Mouse (Mus musculus): ENCODE data around the gene Tubb4b. TPM values are rescaled to one million over a fixed set of nuclear protein-coding genes. Genes with fewer than 3 reads are reported as not detected.

Tubb4b gene
- polyA plus RNA-seq, 1 experiment from 2014 or later = 462 TPM

GRCm38 (mm10) chr2:25242101-25242506 is 17.6 kb upstream of the Tubb4b start, which contains the start of the genes Rnf208 and Cysrt1:
Gene Rnf208, plus strand, starts transcription at chr2:25242255.
Gene Cysrt1, minus strand, starts transcription at chr2:25242452.
- H3K4me1 ChIP-seq = peaks cover 42% of the 10 kb centered on the region
- WGBS = under 1% methylated on average over 47 of the region's 59 CpGs
- H3K27me3 ChIP-seq (replicated peaks) = 0 out of 2 replicates have a peak, but pooled peaks cover 3% of the 10 kb centered on the region
- ATAC-seq (ENCODE audit: low FRiP score) = peak; percentile 72
- peaks cover 26% of the 10 kb centered on the region for H3K36me3 ChIP-seq
- H3K4me2 ChIP-seq = peak within 1 kb of the TSS; percentile 67
- H3K4me3 ChIP-seq (replicated peaks) = peak within 1 kb of the TSS; percentile 72
- no peaks in the 10 kb centered on the region for H3K9me3 ChIP-seq (replicated peaks)
- peak within 1 kb of the TSS; percentile 84 for H3K27ac ChIP-seq (replicated peaks)
- peak within 1 kb of the TSS; percentile 86 for H3K9ac ChIP-seq (replicated peaks)

GRCm38 (mm10) chr2:25241438-25241775 is 16.9 kb upstream of the Tubb4b start:
- 21% methylated on average over 6 of the region's 6 CpGs for WGBS

GRCm38 (mm10) chr2:25240723-25241437 is 16.4 kb upstream of the Tubb4b start:
- Histone ChIP-seq H3K27ac (replicated peaks) (peak overlapping the region; percentile 84), H3K4me3 (replicated peaks) (peak overlapping the region; percentile 72), H3K27me3 (replicated peaks) (peaks cover 3% of the 10 kb centered on the region; the same call in 1 of the 2 replicates), H3K4me2 (peak overlapping the region; percentile 67), H3K9ac (replicated peaks) (peak overlapping the region; percentile 36), H3K36me3 (peaks cover 18% of the 10 kb centered on the region), H3K9me3 (replicated peaks) (no peaks in the 10 kb centered on the region), H3K4me1 (peaks cover 42% of the 10 kb centered on the region)
- peak; percentile 84 for ATAC-seq (ENCODE audit: low FRiP score)
- WGBS = 2% methylated on average over 29 of the region's 29 CpGs

More at GRCm38 (mm10) chr2:25241438-25241775, 16.9 kb upstream of the Tubb4b start:
- peak overlapping the region; percentile 84 for H3K27ac ChIP-seq (replicated peaks)
- peak overlapping the region; percentile 86 for H3K9ac ChIP-seq (replicated peaks)
- no peaks in the 10 kb centered on the region for H3K9me3 ChIP-seq (replicated peaks)
- H3K4me1 ChIP-seq = peaks cover 42% of the 10 kb centered on the region
- peaks cover 23% of the 10 kb centered on the region for H3K36me3 ChIP-seq
- peaks cover 3% of the 10 kb centered on the region; the same call in 1 of the 2 replicates for H3K27me3 ChIP-seq (replicated peaks)
- peak; percentile 30 for ATAC-seq (ENCODE audit: low FRiP score)
- H3K4me3 ChIP-seq (replicated peaks) = peak overlapping the region; percentile 72
- H3K4me2 ChIP-seq = peak overlapping the region; percentile 67

DNA sequence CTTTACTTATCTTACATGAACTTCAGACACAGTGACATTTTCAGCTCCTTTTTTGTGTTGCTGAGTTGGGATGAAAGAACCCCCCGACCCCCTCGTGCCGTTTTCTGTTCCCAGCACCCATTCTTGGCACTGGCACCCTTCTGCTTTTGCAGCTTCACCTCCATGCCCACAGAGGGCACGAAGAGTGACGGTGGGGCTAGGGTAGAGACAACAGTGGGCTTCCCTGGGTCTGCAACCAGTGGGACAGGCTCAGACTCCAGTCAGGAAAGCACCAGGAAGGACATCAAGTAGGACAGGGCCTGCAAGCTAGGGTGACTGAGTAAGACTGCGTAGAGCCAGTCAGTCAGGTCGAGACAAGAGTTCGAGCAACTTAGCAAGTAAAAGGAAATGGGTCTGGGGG is 15.8 kb upstream of the Tubb4b start:
- Histone ChIP-seq H3K27me3 (replicated peaks) (peaks cover 5% of the 10 kb centered on the region; the same call in 1 of the 2 replicates), H3K9me3 (replicated peaks) (no peaks in the 10 kb centered on the region), H3K4me2 (peak overlapping the region; percentile 67), H3K4me3 (replicated peaks) (peak overlapping the region; percentile 72), H3K36me3 (peaks cover 13% of the 10 kb centered on the region), H3K27ac (replicated peaks) (peak overlapping the region; percentile 84), H3K9ac (replicated peaks) (peak overlapping the region; percentile 36; the same call in 1 of the 2 replicates), H3K4me1 (peaks cover 42% of the 10 kb centered on the region)
- WGBS = 46% methylated on average over 8 of the region's 8 CpGs
- ATAC-seq (ENCODE audit: low FRiP score) = 0 out of 2 replicates have a peak, but pooled peaks have one; percentile 11

DNA sequence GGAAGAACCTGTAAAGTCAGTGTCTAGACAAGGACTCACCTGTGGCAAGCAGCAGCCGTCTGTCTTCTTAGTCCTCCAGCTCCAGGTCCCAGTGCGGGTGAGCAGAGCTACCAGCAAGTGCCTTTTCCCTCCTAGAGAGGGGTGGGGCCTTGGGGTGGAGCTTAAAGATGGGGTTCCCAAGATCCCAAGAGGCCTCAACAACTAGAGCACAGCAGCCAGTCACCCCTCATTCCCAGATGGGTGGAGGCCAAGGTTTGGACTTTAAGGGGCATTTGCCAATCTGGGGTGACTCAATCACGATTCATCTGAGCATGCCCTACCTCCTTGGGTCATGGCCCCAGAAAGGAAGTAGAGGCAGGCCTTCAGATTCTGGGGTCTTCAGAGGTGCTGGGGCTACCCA is 15.3 kb upstream of the Tubb4b start:
- WGBS = 90% methylated on average over 3 of the region's 3 CpGs
- Histone ChIP-seq H3K4me2 (no peak overlapping the region), H3K9me3 (replicated peaks) (no peaks in the 10 kb centered on the region)

DNA sequence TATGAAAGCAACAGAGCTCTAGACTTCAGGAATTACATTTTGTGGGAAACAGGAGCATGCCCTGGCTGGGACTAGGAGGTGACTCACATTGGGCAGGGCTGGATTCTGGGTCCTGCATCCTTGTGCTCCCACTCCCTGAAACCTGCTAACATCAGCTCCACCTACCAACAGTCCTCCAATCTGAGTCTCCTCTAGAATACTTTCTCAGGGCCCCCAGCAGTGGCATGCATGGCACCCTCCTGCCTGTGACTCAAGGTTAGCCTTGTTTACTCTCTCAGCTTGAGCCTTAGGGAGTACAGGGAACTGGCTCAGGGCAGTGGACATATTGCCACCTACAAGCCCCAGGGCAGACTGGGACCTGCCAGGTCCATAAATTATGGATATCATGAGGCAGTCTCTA is 13.6 kb upstream of the Tubb4b start:
- peaks cover 7% of the 10 kb centered on the region; the same call in 1 of the 2 replicates for H3K27me3 ChIP-seq (replicated peaks)
- ATAC-seq (ENCODE audit: low FRiP score) = no peak

More for the DNA sequence above, 15.3 kb upstream of the Tubb4b start:
- Histone ChIP-seq H3K9ac (replicated peaks) (no peak overlapping the region), H3K4me3 (replicated peaks) (no peak overlapping the region), H3K36me3 (peaks cover 7% of the 10 kb centered on the region; the same call in 1 of the 2 replicates), H3K27me3 (replicated peaks) (peaks cover 7% of the 10 kb centered on the region; the same call in 1 of the 2 replicates), H3K4me1 (peaks cover 42% of the 10 kb centered on the region), H3K27ac (replicated peaks) (no peak overlapping the region)
- ATAC-seq (ENCODE audit: low FRiP score) = no peak

GRCm38 (mm10) chr2:25237522-25237921 is 13.0 kb upstream of the Tubb4b start:
- H3K9ac ChIP-seq (replicated peaks) = no peak overlapping the region
- no peaks in the 10 kb centered on the region for H3K36me3 ChIP-seq
- WGBS = 66% methylated on average over 4 of the region's 4 CpGs
- no peak overlapping the region for H3K27ac ChIP-seq (replicated peaks)
- peaks cover 22% of the 10 kb centered on the region for H3K4me1 ChIP-seq
- H3K27me3 ChIP-seq (replicated peaks) = peaks cover 7% of the 10 kb centered on the region; the same call in 1 of the 2 replicates
- ATAC-seq (ENCODE audit: low FRiP score) = no peak
- no peaks in the 10 kb centered on the region for H3K9me3 ChIP-seq (replicated peaks)
- no peak overlapping the region for H3K4me2 ChIP-seq
- H3K4me3 ChIP-seq (replicated peaks) = no peak overlapping the region

More for the DNA sequence above, 13.6 kb upstream of the Tubb4b start:
- no peak overlapping the region for H3K27ac ChIP-seq (replicated peaks)
- H3K4me2 ChIP-seq = no peak overlapping the region
- no peaks in the 10 kb centered on the region for H3K36me3 ChIP-seq
- no peak overlapping the region for H3K9ac ChIP-seq (replicated peaks)
- peaks cover 28% of the 10 kb centered on the region for H3K4me1 ChIP-seq
- H3K9me3 ChIP-seq (replicated peaks) = no peaks in the 10 kb centered on the region
- no peak overlapping the region for H3K4me3 ChIP-seq (replicated peaks)

GRCm38 (mm10) chr2:25236614-25237013 is 12.1 kb upstream of the Tubb4b start, which contains the start of gene Rnf224:
Gene Rnf224, minus strand, starts transcription at chr2:25236787.
- Histone ChIP-seq H3K4me1 (peaks cover 14% of the 10 kb centered on the region), H3K9me3 (replicated peaks) (no peaks in the 10 kb centered on the region), H3K36me3 (no peaks in the 10 kb centered on the region), H3K27me3 (replicated peaks) (peaks cover 7% of the 10 kb centered on the region; the same call in 1 of the 2 replicates), H3K9ac (replicated peaks) (no peak within 1 kb of the TSS), H3K4me3 (replicated peaks) (no peak within 1 kb of the TSS), H3K27ac (replicated peaks) (no peak within 1 kb of the TSS), H3K4me2 (no peak within 1 kb of the TSS)
- ATAC-seq (ENCODE audit: low FRiP score) = no peak
- 48% methylated on average over 8 of the region's 8 CpGs for WGBS

DNA sequence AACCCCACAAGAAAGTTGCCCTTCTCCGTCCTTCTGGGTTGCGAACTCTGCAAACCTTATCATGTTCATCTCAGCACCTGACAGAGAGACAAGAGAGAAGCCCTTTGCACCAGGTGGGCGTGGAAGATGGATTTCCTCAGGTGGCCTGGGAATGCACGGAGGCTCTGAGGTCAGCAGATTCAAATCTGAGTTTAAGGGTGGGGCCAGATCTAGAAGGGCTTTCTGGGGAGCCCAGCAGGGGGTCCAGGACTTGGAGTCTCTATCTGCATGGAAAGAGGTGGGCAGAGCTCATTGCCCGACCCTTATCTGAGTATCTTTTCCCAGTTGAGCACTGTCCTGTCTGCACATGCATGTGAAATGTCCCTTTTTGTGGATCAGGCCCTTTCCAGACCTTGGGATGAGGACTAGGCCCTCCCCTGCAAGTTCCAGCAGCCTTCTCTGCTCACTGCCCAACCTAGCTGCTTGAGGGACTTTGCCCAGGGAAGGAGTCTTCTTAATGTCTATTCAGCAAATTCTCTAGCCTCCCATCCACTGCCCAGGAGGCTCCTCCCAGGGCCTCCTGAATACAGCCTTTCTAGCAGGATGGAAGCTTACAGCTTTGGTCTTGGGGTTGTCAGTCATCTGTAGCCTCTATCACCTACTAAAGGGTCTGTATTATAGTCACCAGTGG is 10.2 kb upstream of the Tubb4b start:
- H3K9ac ChIP-seq (replicated peaks) = no peak overlapping the region
- H3K4me1 ChIP-seq = no peaks in the 10 kb centered on the region
- no peak overlapping the region for H3K27ac ChIP-seq (replicated peaks)
- no peak for ATAC-seq (ENCODE audit: low FRiP score)
- no peaks in the 10 kb centered on the region for H3K36me3 ChIP-seq
- no peaks in the 10 kb centered on the region for H3K9me3 ChIP-seq (replicated peaks)
- H3K27me3 ChIP-seq (replicated peaks) = peaks cover 10% of the 10 kb centered on the region; the same call in 1 of the 2 replicates
- WGBS = 77% methylated on average over 5 of the region's 5 CpGs
- no peak overlapping the region for H3K4me3 ChIP-seq (replicated peaks)
- H3K4me2 ChIP-seq = no peak overlapping the region

DNA sequence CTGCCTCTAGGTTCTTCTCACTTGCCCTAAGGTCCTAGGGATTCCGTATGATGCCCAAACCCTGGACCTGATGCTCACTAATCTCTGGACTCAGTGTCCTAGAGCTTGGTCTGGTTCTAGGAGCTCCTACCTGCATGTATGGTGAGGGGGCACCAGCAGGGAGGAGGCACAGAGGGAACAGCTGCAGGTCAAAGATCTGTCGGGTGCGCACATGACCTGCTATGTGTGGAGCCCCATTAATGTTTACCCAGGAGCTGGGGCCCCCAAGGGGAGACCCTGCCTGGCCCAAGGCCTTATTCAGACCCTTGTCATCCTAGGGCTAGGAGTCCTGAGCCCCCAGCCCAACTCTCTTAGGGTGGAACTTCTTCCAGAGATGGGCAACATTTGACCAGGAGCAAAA is 9.5 kb upstream of the Tubb4b start, which contains the start of gene Slc34a3:
TSS of gene Slc34a3 (minus strand) at position 315 of the 400 bp plus-strand sequence.
- 85% methylated on average over 3 of the region's 3 CpGs for WGBS
- peaks cover 10% of the 10 kb centered on the region; the same call in 1 of the 2 replicates for H3K27me3 ChIP-seq (replicated peaks)

DNA sequence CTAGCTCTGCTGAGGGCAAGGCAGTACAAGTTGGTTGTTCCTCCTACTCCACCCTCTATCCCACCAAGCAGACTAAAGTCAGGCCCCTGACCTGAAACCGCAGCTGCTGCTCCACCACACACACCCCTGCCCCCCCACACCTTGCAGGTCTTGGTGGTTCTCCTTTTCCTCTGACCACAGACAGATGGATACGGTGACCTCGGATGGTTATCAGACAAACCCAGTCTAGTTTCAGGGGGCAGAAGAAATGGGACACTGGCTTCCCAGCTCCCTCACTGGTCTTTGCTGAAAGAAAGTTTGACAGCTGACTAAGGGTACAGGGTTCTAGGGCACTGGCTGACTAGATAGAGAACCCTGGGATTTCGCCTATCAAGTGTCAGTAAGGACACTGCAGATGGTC is 8.9 kb upstream of the Tubb4b start:
- no peak overlapping the region for H3K4me2 ChIP-seq
- H3K4me1 ChIP-seq = peaks cover 9% of the 10 kb centered on the region
- H3K9me3 ChIP-seq (replicated peaks) = no peaks in the 10 kb centered on the region
- peaks cover 10% of the 10 kb centered on the region; the same call in 1 of the 2 replicates for H3K27me3 ChIP-seq (replicated peaks)
- H3K9ac ChIP-seq (replicated peaks) = no peak overlapping the region
- WGBS = 88% methylated on average over 4 of the region's 4 CpGs
- no peaks in the 10 kb centered on the region for H3K36me3 ChIP-seq
- no peak overlapping the region for H3K27ac ChIP-seq (replicated peaks)
- no peak for ATAC-seq (ENCODE audit: low FRiP score)
- no peak overlapping the region for H3K4me3 ChIP-seq (replicated peaks)

More for the DNA sequence above, 9.5 kb upstream of the Tubb4b start, which contains the start of gene Slc34a3:
- Histone ChIP-seq H3K4me1 (peaks cover 3% of the 10 kb centered on the region), H3K27ac (replicated peaks) (no peak within 1 kb of the TSS), H3K36me3 (no peaks in the 10 kb centered on the region), H3K9ac (replicated peaks) (no peak within 1 kb of the TSS), H3K4me3 (replicated peaks) (no peak within 1 kb of the TSS), H3K9me3 (replicated peaks) (no peaks in the 10 kb centered on the region), H3K4me2 (no peak within 1 kb of the TSS)
- no peak for ATAC-seq (ENCODE audit: low FRiP score)

Measured in neural tube, embryonic 15.5 days (tissue).